Mouse (Mus musculus) lung, postnatal 36 days (tissue): ENCODE data around the gene Per3.

Source experiments
- DNase-seq: peaks from one replicate; pipeline ENCODE4 v3.0.0; 2022; ENCODE audit warnings: mixed read lengths

The Per3 gene

GRCm38 (mm10) chr4:151044037-151044943 lies at the start of gene Per3:
TSS of gene Per3 (minus strand) at chr4:151044665.
- DNase-seq: peak; percentile 99

GRCm38 (mm10) chr4:151089270-151089669 lies 44.8 kb upstream of the Per3 start, which contains the start of gene Gm13090:
TSS of gene Gm13090 (plus strand) at chr4:151089570.
- no peak for DNase-seq

- DNase-seq: no peak
Measured at GRCm38 (mm10) chr4:151088819-151089218, 44.4 kb upstream of the Per3 start.

GRCm38 (mm10) chr4:151087358-151087757 lies 42.9 kb upstream of the Per3 start:
- DNase-seq: no peak

- no peak for DNase-seq
Measured at GRCm38 (mm10) chr4:151083027-151083426, 38.6 kb upstream of the Per3 start.

DNA sequence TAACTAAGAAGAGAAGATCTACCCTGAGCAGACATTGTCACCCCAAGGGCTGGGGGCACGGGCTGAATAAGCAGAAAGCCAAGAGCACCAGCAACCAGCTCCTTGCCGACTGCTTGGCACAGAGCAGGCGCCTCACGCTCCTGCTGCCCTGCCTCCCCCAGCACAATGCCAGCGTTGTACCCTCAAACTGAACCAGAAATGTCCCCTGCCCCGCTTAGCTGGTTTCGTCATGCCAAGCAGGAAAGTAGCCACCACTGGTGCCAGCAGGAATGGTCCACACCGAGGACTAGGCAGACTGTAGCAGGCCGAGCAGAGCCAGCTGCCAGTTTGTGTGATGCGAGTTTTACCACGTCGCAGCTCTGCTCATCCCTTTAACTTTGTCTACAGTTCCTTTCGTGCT lies 37.5 kb upstream of the Per3 start:
- DNase-seq: no peak

DNA sequence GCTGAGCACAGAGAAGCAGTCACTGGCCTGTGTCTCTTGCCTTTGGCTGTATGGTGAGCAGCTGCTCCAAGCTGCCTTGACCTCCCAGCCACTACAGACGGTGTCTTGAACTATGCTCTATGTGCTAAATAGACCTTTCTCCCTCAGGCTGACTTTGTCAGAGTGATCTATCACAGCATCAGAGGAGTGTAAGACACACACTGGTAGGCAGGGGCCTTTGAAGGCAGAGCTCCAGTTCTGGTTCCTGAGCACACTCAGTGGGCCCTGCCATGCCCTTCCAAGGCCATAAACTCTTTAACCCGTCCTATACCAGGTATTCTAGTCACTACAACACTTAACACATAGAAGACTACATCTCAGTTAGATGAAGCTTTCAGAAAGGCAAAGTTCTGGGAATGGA lies 36.9 kb upstream of the Per3 start:
- DNase-seq: no peak

- DNase-seq: no peak
Measured at GRCm38 (mm10) chr4:151074817-151075216, 30.4 kb upstream of the Per3 start.

DNA sequence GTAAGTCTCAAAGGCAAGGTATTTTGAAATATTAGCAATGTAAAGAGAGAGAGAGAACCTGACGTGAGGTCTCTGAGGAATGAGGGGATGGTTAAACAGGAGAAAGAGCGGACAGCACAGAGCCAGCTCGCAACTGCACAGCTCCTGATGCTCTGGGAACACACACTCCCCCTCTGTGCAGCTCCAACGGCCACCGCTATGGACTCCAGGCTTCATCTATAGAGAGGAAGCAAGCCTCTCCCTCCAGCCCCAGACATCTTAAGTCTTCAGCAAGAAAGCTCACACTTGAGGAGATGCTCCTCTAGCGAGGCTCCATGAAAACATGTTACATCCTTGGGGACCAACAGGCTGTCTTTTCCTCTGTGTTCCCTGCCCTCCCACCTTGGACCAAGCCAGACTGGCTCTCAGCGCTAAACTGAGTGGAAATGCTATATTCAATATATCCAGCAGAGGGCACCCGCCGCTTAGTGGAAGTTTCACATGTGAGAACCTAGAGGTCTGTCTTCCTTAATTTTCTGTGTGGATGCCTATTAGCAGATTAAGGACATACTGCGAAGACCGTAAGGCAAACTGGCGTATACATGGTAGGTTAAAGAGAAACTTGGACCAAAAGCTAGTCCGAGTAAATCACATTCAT lies 28.8 kb upstream of the Per3 start:
- DNase-seq: peak; percentile 89

DNA sequence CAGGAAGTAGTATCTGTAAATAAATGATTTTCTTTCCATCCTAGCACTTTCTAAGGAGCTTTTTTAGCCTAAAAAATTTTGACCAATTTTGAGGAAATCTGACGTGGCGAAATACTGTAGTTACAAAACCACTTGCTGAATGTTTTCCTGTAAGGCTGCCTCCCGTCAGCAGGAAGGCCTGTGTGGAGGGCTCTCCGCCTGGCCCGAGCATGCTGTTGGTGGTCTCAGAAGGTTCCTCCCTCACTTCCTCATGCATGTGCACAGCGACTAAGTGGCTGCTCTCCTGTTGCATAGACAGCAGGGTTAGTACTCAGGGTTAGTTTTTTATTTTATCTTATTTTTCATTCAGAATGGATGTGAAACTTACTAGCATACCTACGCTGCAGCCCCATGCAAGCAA lies 26.5 kb upstream of the Per3 start:
- no peak for DNase-seq

DNA sequence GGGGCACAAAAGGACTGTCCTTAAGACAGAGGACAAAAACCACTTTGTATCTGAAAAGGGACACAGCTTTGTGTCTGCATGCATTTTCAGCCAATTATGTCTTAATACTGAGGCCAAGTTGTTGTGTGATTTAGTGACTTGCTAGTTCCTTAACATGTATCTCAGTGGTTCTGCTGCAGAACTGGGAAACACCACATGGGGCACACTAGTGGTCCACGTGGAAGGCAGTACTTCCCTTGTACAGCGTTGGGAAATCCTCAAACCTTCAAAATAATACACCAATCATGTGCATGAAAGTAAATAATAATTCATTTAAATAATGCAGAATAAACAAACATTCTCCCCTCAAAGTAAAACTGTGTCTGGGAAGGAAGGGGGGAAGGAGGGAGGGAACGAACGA lies 24.3 kb upstream of the Per3 start:
- DNase-seq: no peak

DNA sequence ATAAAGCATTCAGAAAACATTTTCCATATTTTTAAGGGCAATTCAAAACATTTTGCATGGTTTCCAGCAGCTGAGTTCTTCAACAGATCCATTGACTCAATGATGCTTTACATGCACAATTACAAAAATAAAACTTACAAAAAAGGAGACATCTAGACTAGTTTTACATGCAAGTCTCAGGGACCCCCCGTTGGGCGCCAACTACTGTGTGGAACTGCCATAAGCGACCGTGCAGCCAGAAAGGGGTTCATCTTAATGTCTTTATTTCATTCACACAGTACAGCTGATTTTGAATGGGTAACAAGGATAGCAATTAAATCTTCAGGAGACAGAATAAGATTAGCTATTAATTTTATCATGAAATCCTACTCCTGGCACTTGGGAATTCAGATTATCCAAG lies 15.1 kb upstream of the Per3 start:
- no peak for DNase-seq

DNA sequence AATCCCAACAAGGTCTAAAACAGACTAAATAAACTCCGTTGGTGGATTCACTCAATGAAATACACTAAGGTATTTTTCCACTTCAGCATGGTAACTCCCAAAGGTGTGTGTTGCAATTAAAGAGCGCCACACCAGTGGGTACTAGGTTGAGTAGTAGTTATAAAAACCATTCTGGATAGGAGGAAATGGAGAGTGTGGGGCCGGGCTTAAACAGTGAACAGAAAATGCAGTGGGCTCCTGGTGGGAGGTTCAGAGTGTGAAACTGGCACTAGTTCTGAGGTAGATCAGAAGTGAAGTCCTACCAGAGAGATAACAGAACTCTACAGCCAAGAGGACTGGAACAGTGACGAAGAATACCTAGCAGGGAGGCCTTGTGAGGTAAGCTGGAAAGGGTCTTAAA lies 14.2 kb upstream of the Per3 start:
- DNase-seq: no peak

DNA sequence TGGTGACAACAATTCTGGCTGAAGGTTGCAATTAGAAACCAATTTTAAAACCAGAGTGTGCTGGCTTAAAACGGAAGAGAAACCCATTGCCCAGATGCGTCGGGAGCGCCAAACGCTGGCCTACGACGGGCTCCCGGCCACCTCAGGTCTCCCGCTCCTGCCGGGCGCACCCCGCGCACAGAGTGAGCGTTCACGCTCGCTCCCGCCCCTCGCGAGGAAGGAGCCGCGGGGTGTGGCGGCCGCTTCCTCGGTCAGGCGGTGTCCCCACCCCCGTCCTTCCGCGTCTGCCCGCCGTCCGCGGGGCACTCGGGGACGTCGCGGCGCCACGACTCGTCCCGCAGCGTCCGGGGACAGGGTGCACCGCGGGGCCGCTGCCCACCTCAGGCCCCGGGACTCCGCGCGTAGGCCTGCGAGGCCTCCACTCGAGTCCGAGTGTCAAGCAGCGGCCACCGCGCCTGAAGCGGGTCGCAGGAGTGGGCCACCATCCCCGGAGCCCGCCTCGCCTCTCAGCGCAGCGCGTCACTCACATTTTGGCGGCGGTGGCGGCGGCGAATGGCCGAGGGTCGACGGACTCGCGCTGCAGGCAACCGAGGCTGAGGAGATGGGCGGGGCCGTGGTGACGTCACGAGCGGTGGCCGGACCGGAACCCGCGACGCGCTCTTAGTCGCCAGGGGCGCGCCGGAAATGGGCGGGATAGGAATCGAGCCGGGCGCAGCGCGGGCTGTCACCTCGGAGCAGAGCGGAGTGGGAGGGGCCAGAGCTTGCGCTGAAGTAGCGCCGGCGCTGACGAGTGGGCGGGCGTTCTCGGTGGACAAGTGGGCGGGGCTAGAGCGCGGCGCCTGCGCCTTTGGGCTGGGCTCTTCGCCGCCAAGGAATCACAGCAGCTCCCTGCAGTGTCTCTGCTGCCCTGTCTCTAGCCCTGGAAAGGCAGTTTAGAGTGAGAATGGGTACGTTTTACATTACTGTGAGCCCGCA lies 13.2 kb upstream of the Per3 start, which contains the start of gene Vamp3:
Gene Vamp3 (minus strand): TSS at position 617 of the 975 bp plus-strand sequence.
- peak; percentile 99 for DNase-seq

GRCm38 (mm10) chr4:151051162-151051561 lies 6.7 kb upstream of the Per3 start:
- DNase-seq: no peak

GRCm38 (mm10) chr4:151046524-151046923 lies 2.1 kb upstream of the Per3 start:
- no peak for DNase-seq

- peak; percentile 16 for DNase-seq
Measured at GRCm38 (mm10) chr4:151044944-151045570, 592 bp upstream of the Per3 start.

DNA sequence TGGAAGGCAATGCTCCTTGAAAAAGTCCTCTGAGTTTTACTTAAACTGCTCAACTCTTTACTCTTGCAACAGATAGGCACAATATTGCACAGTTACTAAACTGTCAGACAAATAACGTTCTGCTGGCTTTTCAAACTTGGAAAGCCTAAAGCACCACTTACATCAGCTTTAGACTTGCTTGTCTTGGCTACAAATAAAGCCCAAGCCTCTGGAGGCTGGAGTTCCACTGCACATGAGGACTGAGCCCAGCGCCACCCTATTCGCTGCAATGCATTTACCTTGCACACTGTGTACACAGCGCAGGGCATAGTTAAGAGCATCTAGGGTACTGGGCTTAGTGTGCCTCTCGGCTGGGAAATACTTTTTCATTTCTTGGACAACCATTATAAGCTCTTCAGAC lies 1.2 kb downstream of the Per3 start:
- peak; percentile 82 for DNase-seq

DNA sequence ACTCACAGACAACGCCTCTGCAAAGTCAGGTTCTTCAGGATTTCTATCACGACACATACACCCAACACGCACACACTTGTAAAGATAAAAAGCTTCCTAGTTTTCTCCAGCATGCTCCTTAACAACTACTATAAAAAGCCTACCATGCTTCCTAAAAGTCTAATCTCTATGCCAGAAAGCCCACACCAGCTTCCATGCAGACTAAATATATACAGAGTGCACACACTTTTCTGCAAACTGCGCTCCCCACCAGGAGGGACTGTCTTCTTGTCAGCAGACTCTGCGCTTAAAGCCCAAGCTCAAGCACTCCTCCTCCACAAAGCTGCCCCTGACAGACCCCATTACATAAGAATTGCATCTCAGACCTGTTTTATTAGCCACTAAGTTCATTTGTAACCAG lies 3.0 kb downstream of the Per3 start:
- DNase-seq: no peak

DNA sequence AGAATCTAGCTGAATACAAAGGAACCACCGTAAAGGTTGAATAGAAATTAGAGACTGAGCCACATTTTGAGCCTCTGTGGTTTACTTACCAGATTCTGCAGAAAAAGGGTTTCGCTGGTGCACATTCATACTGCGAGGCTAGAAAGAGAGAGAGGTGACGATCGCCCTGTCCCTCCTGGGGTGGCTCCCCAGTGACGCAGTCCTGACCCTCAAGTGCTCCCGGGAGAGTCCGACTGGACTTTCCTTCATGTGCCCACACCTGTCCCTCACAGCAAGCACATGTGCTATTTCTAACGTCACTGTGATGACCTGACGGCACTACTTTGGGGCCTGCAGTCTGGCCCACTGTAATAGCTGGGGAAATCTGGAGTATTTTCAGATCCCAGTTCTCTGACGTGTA lies 6.7 kb downstream of the Per3 start:
- no peak for DNase-seq

- no peak for DNase-seq
Measured at GRCm38 (mm10) chr4:151036521-151036920, 7.9 kb downstream of the Per3 start.

DNA sequence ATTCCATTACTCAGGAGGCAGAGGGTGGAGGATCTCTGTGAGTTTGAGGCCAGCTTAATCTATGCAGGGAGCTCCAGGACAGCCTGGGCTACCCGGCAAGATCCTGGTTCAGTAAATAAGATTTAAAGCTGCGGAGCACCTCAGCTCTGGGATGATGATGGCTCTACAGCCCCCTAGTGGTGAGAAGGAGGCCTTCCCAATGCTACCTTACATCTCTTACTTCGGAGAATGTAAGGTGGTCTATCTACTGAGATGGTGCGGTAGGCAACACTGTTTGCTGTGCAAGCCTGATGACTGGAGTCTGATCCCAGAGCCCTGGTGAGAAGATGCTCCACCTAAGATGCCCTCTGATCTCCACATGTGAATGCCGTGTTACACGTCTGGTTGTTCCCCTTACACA lies 17.5 kb downstream of the Per3 start:
- peak; percentile 62 for DNase-seq
